ENCODE assay signal across 8 mouse cellular contexts in the genomic region with DNA sequence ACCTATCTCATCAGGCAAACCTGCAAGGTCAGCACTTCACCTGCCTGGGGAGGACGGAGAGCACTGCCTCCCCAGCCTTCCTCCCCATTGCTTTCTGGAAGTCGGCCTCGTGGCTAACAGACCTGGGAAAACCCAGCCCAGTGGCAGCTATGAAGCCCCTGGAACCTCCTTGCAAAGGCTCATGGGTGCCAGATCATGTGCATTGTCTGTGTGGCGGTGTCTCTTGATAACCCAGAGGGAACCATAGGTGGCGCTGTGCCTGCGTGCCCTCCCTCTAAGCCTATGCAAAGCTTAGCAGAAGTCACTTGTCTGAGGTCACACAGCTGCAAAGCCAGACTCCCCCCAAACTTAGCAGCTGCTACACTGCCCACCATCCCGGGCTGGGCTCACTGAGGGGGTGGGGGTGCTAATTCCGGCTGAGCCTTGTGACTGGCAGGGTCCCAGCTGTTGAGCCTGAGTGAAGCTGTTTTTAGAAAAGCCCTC. TPM values are rescaled to one million over a fixed set of nuclear protein-coding genes. Genes with fewer than 3 reads are reported as not detected.
DNase-seq lines count a peak whose midpoint lies in the region; ATAC-seq and TF ChIP-seq lines count a peak whose summit lies in the region.

No protein-coding gene starts in this region.

- no peak overlapping the region for H3K4me2 ChIP-seq in embryonic facial prominence, embryonic 13.5 days
- H3K4me2 ChIP-seq in heart, embryonic 11.5 days = peak overlapping the region; percentile 93; the same call in 1 of the 2 replicates
- H3K4me2 ChIP-seq in kidney, embryonic 16.5 days (replicated peaks; ENCODE audit: low read depth, low read length) = no peak overlapping the region
- no peak overlapping the region for H3K4me2 ChIP-seq in midbrain, postnatal 0 days (ENCODE audit: low read depth, low read length, poor library complexity, severe bottlenecking)
- H3K4me2 ChIP-seq in stomach, embryonic 14.5 days (replicated peaks; ENCODE audit: low read depth, low read length) = no peak overlapping the region

- H3K36me3 ChIP-seq in embryonic facial prominence, embryonic 13.5 days = peaks cover 5% of the 10 kb centered on the region
- no peaks in the 10 kb centered on the region for H3K36me3 ChIP-seq in heart, embryonic 11.5 days (ENCODE audit: control insufficient read depth, insufficient read depth, low read length)
- H3K36me3 ChIP-seq in kidney, embryonic 16.5 days (ENCODE audit: insufficient read depth, low read length) = no peaks in the 10 kb centered on the region; the same call in 1 of the 2 replicates
- no peaks in the 10 kb centered on the region for H3K36me3 ChIP-seq in liver, adult 2 months (ENCODE audit: control insufficient read depth, insufficient read depth, low read length)
- H3K36me3 ChIP-seq in midbrain, postnatal 0 days (ENCODE audit: insufficient read depth, low read length) = no peaks in the 10 kb centered on the region
- H3K36me3 ChIP-seq in stomach, embryonic 14.5 days (ENCODE audit: control insufficient read depth, insufficient read depth, low read length) = no peaks in the 10 kb centered on the region

- DNase-seq in urinary bladder, postnatal 4 days (ENCODE audit: low spot score in 2 of 2) = peak; percentile 49 to 67
- no peak for DNase-seq in urinary bladder, postnatal 10 days (ENCODE audit: low spot score)
- peak; percentile 59 for DNase-seq in liver, adult 2 months (ENCODE audit: extremely low read depth, low read depth, low spot score)
- DNase-seq in midbrain, postnatal 0 days (ENCODE audit: low spot score) = peak; percentile 72

- no peak overlapping the region for H3K27ac ChIP-seq in embryonic facial prominence, embryonic 13.5 days
- H3K27ac ChIP-seq in heart, embryonic 11.5 days (ENCODE audit: low read depth, low read length) = peak overlapping the region; percentile 92
- H3K27ac ChIP-seq in kidney, embryonic 16.5 days (ENCODE audit: low read length) = no peak overlapping the region
- H3K27ac ChIP-seq in liver, adult 2 months (replicated peaks; ENCODE audit: insufficient read depth, low read depth, low read length) = no peak overlapping the region
- no peak overlapping the region for H3K27ac ChIP-seq in midbrain, postnatal 0 days (ENCODE audit: low read depth, low read length)
- H3K27ac ChIP-seq in stomach, embryonic 14.5 days (ENCODE audit: low read length) = no peak overlapping the region

- TF ChIP-seq CTCF in liver, adult 2 months (IDR thresholded peaks at IDR 0.05; ENCODE audit: low read depth, low read length) = peak; percentile 92
- TF ChIP-seq CTCF in midbrain, postnatal 0 days (IDR thresholded peaks at IDR 0.05) = peak; percentile 75

- peaks cover 43% of the 10 kb centered on the region for H3K27me3 ChIP-seq in embryonic facial prominence, embryonic 13.5 days
- H3K27me3 ChIP-seq in heart, embryonic 11.5 days (ENCODE audit: control insufficient read depth, insufficient read depth, low read length) = peaks cover 10% of the 10 kb centered on the region
- H3K27me3 ChIP-seq in kidney, embryonic 16.5 days (ENCODE audit: insufficient read depth, low read length) = peaks cover 9% of the 10 kb centered on the region; the same call in 1 of the 2 replicates
- H3K27me3 ChIP-seq in liver, adult 2 months (ENCODE audit: control insufficient read depth, insufficient read depth, low read length) = no peaks in the 10 kb centered on the region
- peaks cover 14% of the 10 kb centered on the region for H3K27me3 ChIP-seq in midbrain, postnatal 0 days (ENCODE audit: insufficient read depth, low read length)
- H3K27me3 ChIP-seq in stomach, embryonic 14.5 days (ENCODE audit: control insufficient read depth, insufficient read depth, low read length) = peaks cover 14% of the 10 kb centered on the region; the same call in 1 of the 2 replicates

- no peaks in the 10 kb centered on the region for H3K9me3 ChIP-seq in embryonic facial prominence, embryonic 13.5 days
- no peaks in the 10 kb centered on the region for H3K9me3 ChIP-seq in heart, embryonic 11.5 days (replicated peaks; ENCODE audit: control insufficient read depth, low read length)
- no peaks in the 10 kb centered on the region for H3K9me3 ChIP-seq in kidney, embryonic 16.5 days (ENCODE audit: low read length)
- no peaks in the 10 kb centered on the region for H3K9me3 ChIP-seq in midbrain, postnatal 0 days (ENCODE audit: low read length)
- H3K9me3 ChIP-seq in stomach, embryonic 14.5 days (ENCODE audit: control insufficient read depth, low read depth, low read length) = no peaks in the 10 kb centered on the region

- no peak overlapping the region for H3K4me3 ChIP-seq in embryonic facial prominence, embryonic 13.5 days
- H3K4me3 ChIP-seq in heart, embryonic 11.5 days (ENCODE audit: low read depth, low read length) = no peak overlapping the region
- H3K4me3 ChIP-seq in kidney, embryonic 16.5 days (ENCODE audit: low read length) = no peak overlapping the region
- H3K4me3 ChIP-seq in liver, adult 2 months (ENCODE audit: insufficient read depth, low read depth, low read length) = no peak overlapping the region
- H3K4me3 ChIP-seq in midbrain, postnatal 0 days (ENCODE audit: low read depth, low read length) = no peak overlapping the region
- H3K4me3 ChIP-seq in stomach, embryonic 14.5 days (ENCODE audit: low read depth, low read length) = no peak overlapping the region

- H3K79me2 ChIP-seq in liver, adult 2 months (ENCODE audit: control insufficient read depth, insufficient read depth, low read length) = no peaks in the 10 kb centered on the region

- ATAC-seq in embryonic facial prominence, embryonic 13.5 days (ENCODE audit: insufficient number of reproducible peaks, insufficient read depth, low FRiP score, low TSS enrichment, low read depth) = peak; percentile 22; the same call in 1 of the 2 replicates
- ATAC-seq in heart, embryonic 11.5 days (replicated peaks; ENCODE audit: insufficient number of reproducible peaks, low FRiP score, low TSS enrichment) = peak; percentile 68
- peak; percentile 44 for ATAC-seq in kidney, embryonic 16.5 days (ENCODE audit: low FRiP score, low TSS enrichment)
- ATAC-seq in midbrain, postnatal 0 days (ENCODE audit: low FRiP score) = peak; percentile 42; the same call in 1 of the 2 replicates
- peak; percentile 54; the same call in 1 of the 2 replicates for ATAC-seq in stomach, embryonic 14.5 days (ENCODE audit: insufficient number of reproducible peaks, insufficient read depth, low FRiP score, low read depth)

- no peak overlapping the region for H3K9ac ChIP-seq in embryonic facial prominence, embryonic 13.5 days
- peak overlapping the region; percentile 40; the same call in 1 of the 2 replicates for H3K9ac ChIP-seq in heart, embryonic 11.5 days (ENCODE audit: low read depth, low read length)
- H3K9ac ChIP-seq in kidney, embryonic 16.5 days (replicated peaks; ENCODE audit: low read length) = no peak overlapping the region
- no peak overlapping the region for H3K9ac ChIP-seq in liver, adult 2 months (ENCODE audit: low read depth, low read length)
- no peak overlapping the region for H3K9ac ChIP-seq in midbrain, postnatal 0 days (replicated peaks; ENCODE audit: low read length, poor library complexity, severe bottlenecking)
- no peak overlapping the region for H3K9ac ChIP-seq in stomach, embryonic 14.5 days (replicated peaks; ENCODE audit: low read depth, low read length)

- TF ChIP-seq POLR2A in liver, adult 2 months (IDR thresholded peaks at IDR 0.05; ENCODE audit: extremely low read depth, insufficient read depth, low read length) = no peak

- peaks cover 28% of the 10 kb centered on the region for H3K4me1 ChIP-seq in embryonic facial prominence, embryonic 13.5 days
- peaks cover 49% of the 10 kb centered on the region for H3K4me1 ChIP-seq in heart, embryonic 11.5 days (ENCODE audit: control insufficient read depth, insufficient read depth, low read length)
- H3K4me1 ChIP-seq in kidney, embryonic 16.5 days (ENCODE audit: insufficient read depth, low read length) = peaks cover 29% of the 10 kb centered on the region
- H3K4me1 ChIP-seq in liver, adult 2 months (ENCODE audit: control insufficient read depth, insufficient read depth, low read length) = peaks cover 6% of the 10 kb centered on the region
- no peaks in the 10 kb centered on the region for H3K4me1 ChIP-seq in midbrain, postnatal 0 days (ENCODE audit: insufficient read depth, low read length)
- peaks cover 4% of the 10 kb centered on the region; the same call in 1 of the 2 replicates for H3K4me1 ChIP-seq in stomach, embryonic 14.5 days (ENCODE audit: control insufficient read depth, insufficient read depth, low read length)

- WGBS in embryonic facial prominence, embryonic 13.5 days = 17% methylated on average over 8 of the region's 8 CpGs
- 4% methylated on average over 8 of the region's 8 CpGs for WGBS in heart, embryonic 11.5 days (ENCODE audit: insufficient replicate concordance)
- WGBS in kidney, embryonic 16.5 days = 18% methylated on average over 8 of the region's 8 CpGs
- WGBS in liver, adult 2 months = 21% methylated on average over 8 of the region's 8 CpGs
- 15% methylated on average over 8 of the region's 8 CpGs for WGBS in midbrain, postnatal 0 days
- 13% methylated on average over 8 of the region's 8 CpGs for WGBS in stomach, embryonic 14.5 days

RNA-seq across cellular contexts. Expression of a gene that starts 1.9 kb away (rescaled TPM):
- polyA plus RNA-seq in embryonic facial prominence, embryonic 13.5 days (2015; fragmentation: Nextera tagmentation; extraction: Ambion mirVana) = 4.3 and 4.4 TPM in 2 replicates
- 73.3 and 75.2 TPM in 2 replicates for polyA plus RNA-seq in heart, embryonic 11.5 days (2014; fragmentation: Nextera tagmentation; extraction: Ambion mirVana)
- polyA plus RNA-seq in kidney, embryonic 16.5 days (2015; fragmentation: Nextera tagmentation; extraction: Ambion mirVana) = 10.7 and 12.7 TPM in 2 replicates
- total RNA-seq in liver, adult 2 months (2014; rRNA removed) = 20.5 and 21.7 TPM in 2 replicates
- 26.1 and 26.7 TPM in 2 replicates for polyA plus RNA-seq in liver, adult 2 months (2012; rRNA removed)
- total RNA-seq in midbrain, postnatal 0 days (2014; rRNA removed) = 2.0 and 4.1 TPM in 2 replicates
- 8.2 and 9.4 TPM in 2 replicates for polyA plus RNA-seq in midbrain, postnatal 0 days (2015; fragmentation: Nextera tagmentation; extraction: Ambion mirVana)
- 2.8 and 3.1 TPM in 2 replicates for polyA plus RNA-seq in stomach, embryonic 14.5 days (2014; fragmentation: Nextera tagmentation; extraction: Ambion mirVana)

RNA-seq across cellular contexts. Expression of a gene that starts 26.5 kb away (rescaled TPM):
- polyA plus RNA-seq in embryonic facial prominence, embryonic 13.5 days (2015; fragmentation: Nextera tagmentation; extraction: Ambion mirVana) = 249 and 252 TPM in 2 replicates
- polyA plus RNA-seq in heart, embryonic 11.5 days (2014; fragmentation: Nextera tagmentation; extraction: Ambion mirVana) = 141 and 156 TPM in 2 replicates
- polyA plus RNA-seq in kidney, embryonic 16.5 days (2015; fragmentation: Nextera tagmentation; extraction: Ambion mirVana) = 273 and 296 TPM in 2 replicates
- total RNA-seq in liver, adult 2 months (2014; rRNA removed) = 11.5 and 15.4 TPM in 2 replicates
- 12.8 and 14.9 TPM in 2 replicates for polyA plus RNA-seq in liver, adult 2 months (2012; rRNA removed)
- 24.0 and 25.4 TPM in 2 replicates for total RNA-seq in midbrain, postnatal 0 days (2014; rRNA removed)
- 43.4 and 45.5 TPM in 2 replicates for polyA plus RNA-seq in midbrain, postnatal 0 days (2015; fragmentation: Nextera tagmentation; extraction: Ambion mirVana)
- polyA plus RNA-seq in stomach, embryonic 14.5 days (2014; fragmentation: Nextera tagmentation; extraction: Ambion mirVana) = 250 and 274 TPM in 2 replicates

RNA-seq across cellular contexts. Expression of a gene that starts 29.4 kb away (rescaled TPM):
- polyA plus RNA-seq in embryonic facial prominence, embryonic 13.5 days (2015; fragmentation: Nextera tagmentation; extraction: Ambion mirVana) = 4.8 and 7.3 TPM in 2 replicates
- 3.2 and 3.8 TPM in 2 replicates for polyA plus RNA-seq in heart, embryonic 11.5 days (2014; fragmentation: Nextera tagmentation; extraction: Ambion mirVana)
- 4.7 and 5.3 TPM in 2 replicates for polyA plus RNA-seq in kidney, embryonic 16.5 days (2015; fragmentation: Nextera tagmentation; extraction: Ambion mirVana)
- total RNA-seq in liver, adult 2 months (2014; rRNA removed) = 15.5 and 22.9 TPM in 2 replicates
- polyA plus RNA-seq in liver, adult 2 months (2012; rRNA removed) = 24.6 and 30.7 TPM in 2 replicates
- 3.6 and 3.7 TPM in 2 replicates for total RNA-seq in midbrain, postnatal 0 days (2014; rRNA removed)
- 1.3 TPM in 2 replicates for polyA plus RNA-seq in midbrain, postnatal 0 days (2015; fragmentation: Nextera tagmentation; extraction: Ambion mirVana)
- polyA plus RNA-seq in stomach, embryonic 14.5 days (2014; fragmentation: Nextera tagmentation; extraction: Ambion mirVana) = 4.4 and 5.0 TPM in 2 replicates

RNA-seq across cellular contexts. Expression of a gene that starts 56.7 kb away (rescaled TPM):
- polyA plus RNA-seq in embryonic facial prominence, embryonic 13.5 days (2015; fragmentation: Nextera tagmentation; extraction: Ambion mirVana) = 49.7 and 60.0 TPM in 2 replicates
- 94.2 and 108 TPM in 2 replicates for polyA plus RNA-seq in heart, embryonic 11.5 days (2014; fragmentation: Nextera tagmentation; extraction: Ambion mirVana)
- 49.5 TPM in 2 replicates for polyA plus RNA-seq in kidney, embryonic 16.5 days (2015; fragmentation: Nextera tagmentation; extraction: Ambion mirVana)
- total RNA-seq in liver, adult 2 months (2014; rRNA removed) = 30.5 and 31.8 TPM in 2 replicates
- 56.7 and 60.5 TPM in 2 replicates for polyA plus RNA-seq in liver, adult 2 months (2012; rRNA removed)
- total RNA-seq in midbrain, postnatal 0 days (2014; rRNA removed) = 201 and 208 TPM in 2 replicates
- 93.1 and 93.3 TPM in 2 replicates for polyA plus RNA-seq in midbrain, postnatal 0 days (2015; fragmentation: Nextera tagmentation; extraction: Ambion mirVana)
- 55.6 and 64.6 TPM in 2 replicates for polyA plus RNA-seq in stomach, embryonic 14.5 days (2014; fragmentation: Nextera tagmentation; extraction: Ambion mirVana)
